Mouse (Mus musculus) heart, postnatal 0 days (tissue): Measurements from ENCODE around the gene 5830473C10Rik. TPM values are rescaled to one million over a fixed set of nuclear protein-coding genes. Genes with fewer than 3 reads are reported as not detected.

Experiments used
- ATAC-seq: fragments of 200-750 bp; cut with Nextera tagmentation; 2 replicates; pipeline ENCODE4 v1.8.0; 2017; ENCODE audit warnings: low read depth, moderate number of reproducible peaks, moderate library complexity; ENCODE audit not compliant: insufficient read depth
- DNase-seq: peaks from one replicate; pipeline ENCODE4 v3.0.0-alpha.2; 2016; ENCODE audit warnings: low spot score
- H3K27ac ChIP-seq: fragments of 300-500 bp; sonication (generic); 2 replicates; pipeline ENCODE4 v1.5.1; 2014; ENCODE audit warnings: low read depth, mild to moderate bottlenecking
- H3K27me3 ChIP-seq: fragments of 300-500 bp; sonication (generic); 2 replicates; pipeline ENCODE4 v1.6.1; 2014; ENCODE audit warnings: low read length, mixed read lengths; ENCODE audit not compliant: control insufficient read depth, insufficient read depth
- H3K36me3 ChIP-seq: fragments of 300-500 bp; sonication (generic); replicated peaks from 2 replicates; pipeline ENCODE4 v1.6.1; 2014; ENCODE audit warnings: low read length, mixed read lengths; ENCODE audit not compliant: control insufficient read depth, insufficient read depth
- H3K4me1 ChIP-seq: fragments of 300-500 bp; sonication (generic); 2 replicates; pipeline ENCODE4 v1.6.1; 2014; ENCODE audit warnings: antibody characterized with exemption; ENCODE audit not compliant: control insufficient read depth, insufficient read depth
- H3K4me2 ChIP-seq: fragments of 300-500 bp; sonication (generic); 2 replicates; pipeline ENCODE4 v1.6.1; 2014; ENCODE audit warnings: low read depth, mild to moderate bottlenecking, low read length, moderate library complexity
- H3K4me3 ChIP-seq: fragments of 300-500 bp; sonication (generic); 2 replicates; pipeline ENCODE4 v1.5.1; 2014; ENCODE audit warnings: low read depth, low read length
- H3K9ac ChIP-seq: fragments of 300-500 bp; sonication (generic); replicated peaks from 2 replicates; pipeline ENCODE4 v1.6.1; 2014; ENCODE audit warnings: low read depth, low read length, mixed read lengths
- H3K9me3 ChIP-seq: fragments of 300-500 bp; sonication (generic); replicated peaks from 2 replicates; pipeline ENCODE4 v1.6.1; 2016; ENCODE audit warnings: low read length; ENCODE audit not compliant: control insufficient read depth
- CTCF ChIP-seq: IDR thresholded peaks from 2 replicates; pipeline ENCODE4 v1.5.1; 2016; ENCODE audit warnings: antibody characterized with exemption, control low read depth, low read depth
- EP300 ChIP-seq: IDR thresholded peaks from 2 replicates; pipeline ENCODE4 v1.6.1; 2016; ENCODE audit warnings: antibody characterized with exemption, low read depth
- WGBS: fragments of 180-500 bp; shearing (Covaris S2); extraction: QIAGEN DNeasy Blood & Tissue Kit; methylation state at CpG from one replicate; pipeline ENCODE4 v1.1.7; 2014; 5-methylcytosine and 5-hydroxymethylcytosine counted together
- polyA plus RNA-seq: library from polyadenylated mRNA; unstranded; fragments of >200 nt; fragmentation: Nextera tagmentation; extraction: Ambion mirVana; gene quantifications from 2 replicates; pipeline ENCODE4 v1.2.1, GENCODE M21; 2015
- total RNA-seq: library from RNA; depleted of rRNA; stranded (reverse); fragments of >200 nt; gene quantifications from 2 replicates; pipeline ENCODE4 v1.2.3, GENCODE M21; 2014; ENCODE audit warnings: low replicate concordance; rRNA removed

The 5830473C10Rik gene
- total RNA-seq, result not detected in 2 replicates
- polyA plus RNA-seq, result not detected in 2 replicates

GRCm38 (mm10) chr5:90560743-90561142 is at the start of gene 5830473C10Rik:
5830473C10Rik (plus strand) TSS chr5:90561107.
- Histone ChIP-seq H3K4me2 (no peak within 1 kb of the TSS), H3K4me1 (no peaks in the 10 kb centered on the region), H3K36me3 (no peaks in the 10 kb centered on the region), H3K9ac (no peak within 1 kb of the TSS), H3K27ac (no peak within 1 kb of the TSS), H3K9me3 (no peaks in the 10 kb centered on the region), H3K27me3 (no peaks in the 10 kb centered on the region), H3K4me3 (no peak within 1 kb of the TSS)
- 88% methylated on average over 6 of the region's 6 CpGs for WGBS
- no peak for ATAC-seq
- no peak for DNase-seq
- TF ChIP-seq EP300 (no peak), CTCF (no peak)

DNA sequence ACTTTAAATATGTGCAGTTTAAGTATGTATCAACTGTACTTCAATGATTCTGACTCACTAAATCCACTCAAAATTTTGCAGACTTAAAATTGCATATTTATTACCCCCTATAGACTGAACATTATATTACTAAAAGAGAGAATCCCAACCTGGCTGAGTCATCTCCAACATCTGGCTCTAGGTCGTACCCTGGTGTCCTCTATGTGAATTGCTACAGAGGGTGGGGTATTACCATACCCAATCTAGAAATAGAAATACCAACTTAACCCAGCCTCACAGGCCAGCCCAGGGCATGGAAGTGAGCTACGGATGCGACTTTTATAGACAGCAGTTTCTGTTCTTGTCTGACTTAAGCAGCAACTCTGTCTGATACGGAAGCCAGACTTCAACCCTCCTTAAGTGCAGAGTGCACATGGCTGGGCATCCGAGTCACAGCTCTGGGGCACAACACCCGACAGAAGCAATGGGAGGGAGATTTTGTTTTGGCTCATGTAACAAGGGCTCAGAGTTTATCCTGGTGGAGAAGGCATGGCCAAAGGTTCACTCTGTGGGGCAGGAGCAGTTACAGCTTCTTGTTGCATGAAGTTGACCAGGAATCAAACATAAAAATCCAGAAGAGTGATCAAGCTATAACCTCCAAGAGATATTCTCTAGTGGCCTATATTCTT is 48.5 kb upstream of the 5830473C10Rik start:
- DNase-seq (no peak), ATAC-seq (no peak)
- Histone ChIP-seq H3K4me2 (no peak overlapping the region), H3K4me3 (no peak overlapping the region), H3K9ac (no peak overlapping the region), H3K4me1 (no peaks in the 10 kb centered on the region), H3K27ac (no peak overlapping the region), H3K36me3 (no peaks in the 10 kb centered on the region), H3K9me3 (no peaks in the 10 kb centered on the region), H3K27me3 (no peaks in the 10 kb centered on the region)
- TF ChIP-seq CTCF (no peak), EP300 (no peak)
- whole genome bisulfite sequencing, result 67% methylated on average over 6 of the region's 6 CpGs

DNA sequence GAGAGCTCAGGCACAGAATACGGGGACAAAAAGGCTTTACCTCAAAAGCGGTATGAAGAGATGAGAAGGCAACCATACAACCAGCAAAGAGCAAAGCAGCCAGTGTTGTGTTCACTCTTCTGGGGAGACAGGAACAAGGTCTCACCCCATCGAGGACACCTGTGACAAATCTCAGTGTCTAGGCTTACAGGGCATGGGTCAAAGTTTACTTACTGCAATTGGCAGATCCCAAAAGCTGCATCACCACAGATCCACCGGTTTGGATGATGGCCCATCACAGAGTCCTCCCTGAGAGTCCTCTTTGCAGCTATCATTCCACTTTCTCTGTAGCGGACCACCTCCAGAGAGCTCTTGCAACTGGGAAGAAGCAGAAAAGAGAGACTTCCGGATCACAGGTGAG is 45.3 kb upstream of the 5830473C10Rik start:
- Histone ChIP-seq H3K4me2 (no peak overlapping the region), H3K27me3 (no peaks in the 10 kb centered on the region), H3K4me3 (no peak overlapping the region), H3K9me3 (no peaks in the 10 kb centered on the region), H3K36me3 (no peaks in the 10 kb centered on the region), H3K4me1 (no peaks in the 10 kb centered on the region), H3K27ac (no peak overlapping the region), H3K9ac (no peak overlapping the region)
- WGBS, result 79% methylated on average over 6 of the region's 6 CpGs
- DNase-seq, result no peak
- TF ChIP-seq CTCF (no peak), EP300 (no peak)
- ATAC-seq, result no peak

DNA sequence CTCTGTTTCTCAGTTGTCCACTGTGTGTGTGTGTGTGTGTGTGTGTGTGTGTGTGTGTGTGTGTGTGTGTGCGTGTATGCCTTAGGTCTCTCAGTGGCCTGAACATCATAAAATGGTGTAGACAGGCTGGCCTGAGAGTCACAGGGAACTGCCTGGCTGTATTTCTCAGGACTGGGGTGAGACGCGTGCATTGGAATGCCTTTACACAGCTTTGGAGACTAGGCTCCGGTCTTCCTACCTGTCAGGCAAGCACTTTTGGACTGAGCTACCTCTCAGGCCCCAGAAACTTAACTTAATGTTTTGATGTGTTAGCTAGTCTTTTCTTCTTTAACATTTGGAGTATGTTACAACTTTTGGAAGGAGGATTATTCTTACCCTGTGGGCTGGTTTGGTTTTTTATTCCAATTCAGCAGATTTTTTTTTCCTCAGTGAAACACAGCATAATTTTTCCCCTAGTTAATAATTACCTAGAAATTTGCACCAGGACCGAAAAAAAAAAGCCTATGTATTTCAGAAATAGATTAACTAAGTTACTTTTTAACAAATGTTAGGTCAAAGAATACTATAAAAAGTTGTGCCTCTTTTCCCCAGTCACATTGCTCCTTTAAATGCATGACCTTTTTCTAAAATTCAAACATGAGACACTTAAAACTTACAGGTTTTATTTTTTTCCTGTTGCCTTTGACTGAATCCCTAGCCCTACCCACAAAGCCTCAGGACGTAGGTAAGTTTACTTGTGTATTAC is 42.4 kb upstream of the 5830473C10Rik start, which contains the start of gene Afm:
Gene Afm, plus strand, starts transcription at position 577 of the 745 bp plus-strand sequence.
- DNase-seq, result no peak
- Histone ChIP-seq H3K4me1 (no peaks in the 10 kb centered on the region), H3K27ac (no peak within 1 kb of the TSS), H3K9me3 (no peaks in the 10 kb centered on the region), H3K4me3 (no peak within 1 kb of the TSS), H3K27me3 (no peaks in the 10 kb centered on the region), H3K4me2 (no peak within 1 kb of the TSS), H3K9ac (no peak within 1 kb of the TSS), H3K36me3 (no peaks in the 10 kb centered on the region)
- 74% methylated on average over 6 of the region's 6 CpGs for WGBS
- TF ChIP-seq CTCF (no peak), EP300 (no peak)
- ATAC-seq, result no peak

DNA sequence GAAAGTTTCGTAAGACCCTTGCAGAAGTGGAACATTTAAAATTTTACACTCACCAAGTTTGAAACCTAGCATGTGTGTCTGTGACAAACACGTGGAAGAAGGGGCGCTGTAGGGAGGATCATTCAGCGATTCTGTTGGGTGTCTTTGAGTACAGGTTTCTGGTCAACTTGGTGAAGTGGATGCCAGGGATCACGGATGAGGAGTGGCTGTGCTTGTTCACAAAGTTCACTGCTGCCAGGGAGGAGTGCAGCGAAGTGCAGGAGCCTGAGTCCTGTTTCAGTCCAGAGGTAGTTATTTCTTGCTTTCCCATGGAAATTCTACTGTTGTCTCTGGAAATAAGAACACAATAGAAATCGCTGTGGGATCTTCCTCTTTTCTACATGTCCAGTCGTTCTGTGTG is 9.7 kb upstream of the 5830473C10Rik start:
- Histone ChIP-seq H3K4me2 (no peak overlapping the region), H3K9ac (no peak overlapping the region), H3K36me3 (no peaks in the 10 kb centered on the region), H3K27ac (no peak overlapping the region), H3K9me3 (no peaks in the 10 kb centered on the region), H3K4me3 (no peak overlapping the region), H3K27me3 (no peaks in the 10 kb centered on the region), H3K4me1 (no peaks in the 10 kb centered on the region)
- TF ChIP-seq EP300, result no peak
- no peak for TF ChIP-seq CTCF
- ATAC-seq (no peak), DNase-seq (no peak)
- WGBS, result 79% methylated on average over 8 of the region's 8 CpGs
